Mouse (Mus musculus) activated CD4-positive, CD25-positive, alpha-beta regulatory T cell, adult 4 months (primary cell): ENCODE results near the gene 4930503B20Rik. TPM values are rescaled to one million over a fixed set of nuclear protein-coding genes. Genes with fewer than 3 reads are reported as not detected.

ENCODE experiments used
- ATAC-seq: one replicate; pipeline ENCODE4 v1.8.0; 2017
- polyA plus RNA-seq, 2 experiments: library from polyadenylated mRNA; unstranded; fragments of 100-300 nt; shearing (Covaris generic); gene quantifications; one replicate each; pipeline ENCODE4 v1.2.1; 2017

4930503B20Rik gene
- polyA plus RNA-seq, 2 experiments from 2014 or later, result not detected

GRCm38 (mm10) chr3:146650716-146651115, 401 bp downstream of the 4930503B20Rik start:
- no peak for ATAC-seq

GRCm38 (mm10) chr3:146649311-146649894, 1.7 kb downstream of the 4930503B20Rik start:
- no peak for ATAC-seq

GRCm38 (mm10) chr3:146641818-146642427, 9.2 kb downstream of the 4930503B20Rik start:
- ATAC-seq, result no peak

GRCm38 (mm10) chr3:146632506-146632905, 18.6 kb downstream of the 4930503B20Rik start:
- ATAC-seq, result no peak

- no peak for ATAC-seq
These were observed 22.7 kb downstream of the 4930503B20Rik start for GRCm38 (mm10) chr3:146628227-146628982.

- no peak for ATAC-seq
These were observed 25.4 kb downstream of the 4930503B20Rik start for GRCm38 (mm10) chr3:146625766-146626165.

- no peak for ATAC-seq
These were observed 29.2 kb downstream of the 4930503B20Rik start for GRCm38 (mm10) chr3:146621966-146622365.

- no peak for ATAC-seq
These were observed 30.4 kb downstream of the 4930503B20Rik start for GRCm38 (mm10) chr3:146620555-146621249.

GRCm38 (mm10) chr3:146620101-146620500, 31.0 kb downstream of the 4930503B20Rik start:
- ATAC-seq, result no peak

- no peak for ATAC-seq
These were observed 32.8 kb downstream of the 4930503B20Rik start for GRCm38 (mm10) chr3:146618357-146618756.

- ATAC-seq, result no peak
These were observed 33.2 kb downstream of the 4930503B20Rik start for GRCm38 (mm10) chr3:146617946-146618345.

- ATAC-seq, result no peak
These were observed 34.4 kb downstream of the 4930503B20Rik start for GRCm38 (mm10) chr3:146616533-146617283.

GRCm38 (mm10) chr3:146615496-146615895, 35.6 kb downstream of the 4930503B20Rik start, which contains the start of gene Dnase2b:
Dnase2b (minus strand) TSS chr3:146615596.
- no peak for ATAC-seq

GRCm38 (mm10) chr3:146611821-146612220, 39.3 kb downstream of the 4930503B20Rik start:
- ATAC-seq, result no peak

GRCm38 (mm10) chr3:146611261-146611660, 39.9 kb downstream of the 4930503B20Rik start:
- no peak for ATAC-seq

- ATAC-seq, result no peak
These were observed 40.8 kb downstream of the 4930503B20Rik start for GRCm38 (mm10) chr3:146610322-146610721.

- no peak for ATAC-seq
These were observed 43.7 kb downstream of the 4930503B20Rik start for GRCm38 (mm10) chr3:146607368-146607767.

- no peak for ATAC-seq
These were observed 46.5 kb downstream of the 4930503B20Rik start for GRCm38 (mm10) chr3:146604647-146605046.

- no peak for ATAC-seq
These were observed 48.6 kb downstream of the 4930503B20Rik start for GRCm38 (mm10) chr3:146602531-146602930.

GRCm38 (mm10) chr3:146601205-146601604, 49.9 kb downstream of the 4930503B20Rik start:
- ATAC-seq, result no peak

- ATAC-seq, result no peak
These were observed 51.8 kb downstream of the 4930503B20Rik start for GRCm38 (mm10) chr3:146599198-146599900.

GRCm38 (mm10) chr3:146598411-146598810, 52.7 kb downstream of the 4930503B20Rik start:
- no peak for ATAC-seq
